Mouse (Mus musculus) brain, embryonic 14.5 days (tissue): ENCODE measurements at regions not wholly inside any gene's neighbourhood (a gene's known extent, or its start where the extent isn't known, plus 50 kb on each side); places are given as distances from the start of the nearest gene placed in this dataset.

Experiments
- CTCF ChIP-seq: fragments of 200-500 bp; IDR thresholded peaks from 2 replicates; pipeline ENCODE4 v1.5.1; 2012; ENCODE audit warnings: inconsistent platforms, mild to moderate bottlenecking, moderate library complexity, borderline replicate concordance; ENCODE audit not compliant: insufficient read depth, insufficient read length; ENCODE audit errors: extremely low read depth
- POLR2A ChIP-seq: fragments of 200-500 bp; IDR thresholded peaks from 2 replicates; pipeline ENCODE4 v1.6.1; 2012; ENCODE audit warnings: mild to moderate bottlenecking, inconsistent platforms, borderline replicate concordance; ENCODE audit not compliant: poor library complexity, insufficient read depth, insufficient read length, severe bottlenecking; ENCODE audit errors: extremely low read depth

- no peak for TF ChIP-seq CTCF
- TF ChIP-seq POLR2A: no peak
Observed at GRCm38 (mm10) chr4:26441533-26441932, 94.8 kb upstream of the Manea start.
